Mouse (Mus musculus) lung, postnatal 0 days (tissue): ENCODE results near the gene Scamp1. TPM values are rescaled to one million over a fixed set of nuclear protein-coding genes. Genes with fewer than 3 reads are reported as not detected.
A peak's percentile ranks its signal among the peaks of the same experiment; 100 is the strongest.

Source experiments
- ATAC-seq: fragments of 200-750 bp; cut with Nextera tagmentation; 2 replicates; pipeline ENCODE4 v1.8.0; 2017; ENCODE audit warnings: moderate library complexity
- DNase-seq: peaks from one replicate; pipeline ENCODE4 v3.0.0-alpha.2; 2016; ENCODE audit warnings: low spot score
- H3K27ac ChIP-seq: fragments of 300-500 bp; sonication (generic); 2 replicates; pipeline ENCODE4 v1.5.1; 2014; ENCODE audit warnings: antibody characterized with exemption, mild to moderate bottlenecking, low read length, mixed read lengths
- H3K27me3 ChIP-seq: fragments of 300-500 bp; sonication (generic); replicated peaks from 2 replicates; pipeline ENCODE4 v1.6.1; 2014; ENCODE audit warnings: low read length, mixed read lengths; ENCODE audit not compliant: insufficient read depth
- H3K36me3 ChIP-seq: fragments of 300-500 bp; sonication (generic); 2 replicates; pipeline ENCODE4 v1.6.1; 2014; ENCODE audit warnings: low read length, mixed read lengths; ENCODE audit not compliant: insufficient read depth
- H3K4me1 ChIP-seq: fragments of 300-500 bp; sonication (generic); 2 replicates; pipeline ENCODE4 v1.6.1; 2014; ENCODE audit warnings: antibody characterized with exemption, low read depth, low read length, mixed read lengths; ENCODE audit not compliant: insufficient read depth
- H3K4me2 ChIP-seq: fragments of 300-500 bp; sonication (generic); replicated peaks from 2 replicates; pipeline ENCODE4 v1.6.1; 2014; ENCODE audit warnings: low read depth, mild to moderate bottlenecking, low read length, moderate library complexity, mixed read lengths
- H3K4me3 ChIP-seq: fragments of 300-500 bp; sonication (generic); 2 replicates; pipeline ENCODE4 v1.5.1; 2014; ENCODE audit warnings: low read depth, low read length
- H3K9ac ChIP-seq: fragments of 300-500 bp; sonication (generic); replicated peaks from 2 replicates; pipeline ENCODE4 v1.6.1; 2014; ENCODE audit warnings: low read depth, mild to moderate bottlenecking
- H3K9me3 ChIP-seq: fragments of 300-500 bp; sonication (generic); 2 replicates; pipeline ENCODE4 v1.6.1; 2016; ENCODE audit warnings: low read length, mixed read lengths
- CTCF ChIP-seq: IDR thresholded peaks from 2 replicates; pipeline ENCODE4 v1.5.1; 2016; ENCODE audit warnings: antibody characterized with exemption, mild to moderate bottlenecking
- EP300 ChIP-seq: IDR thresholded peaks from 2 replicates; pipeline ENCODE4 v1.6.1; 2016; ENCODE audit warnings: antibody characterized with exemption, mild to moderate bottlenecking, control low read depth
- WGBS: fragments of 180-500 bp; shearing (Covaris S2); extraction: QIAGEN DNeasy Blood & Tissue Kit; methylation state at CpG from one replicate; pipeline ENCODE4 v1.1.7; 2014; 5-methylcytosine and 5-hydroxymethylcytosine counted together
- polyA plus RNA-seq: library from polyadenylated mRNA; unstranded; fragments of >200 nt; fragmentation: Nextera tagmentation; extraction: Ambion mirVana; gene quantifications from 2 replicates; pipeline ENCODE4 v1.2.1, GENCODE M21; 2015

Scamp1 gene
- polyA plus RNA-seq, 1 experiment from 2014 or later: 26.9 TPM

- 46% methylated on average over 7 of the region's 7 CpGs for WGBS
- no peak overlapping the region for H3K27ac ChIP-seq
- H3K4me1 ChIP-seq: no peaks in the 10 kb centered on the region
- ATAC-seq (no peak), DNase-seq (no peak)
- H3K4me3 ChIP-seq: no peak overlapping the region
- H3K36me3 ChIP-seq: no peaks in the 10 kb centered on the region
- TF ChIP-seq CTCF (no peak), EP300 (no peak)
- no peak overlapping the region for H3K4me2 ChIP-seq
- H3K9ac ChIP-seq: no peak overlapping the region
- H3K27me3 ChIP-seq: no peaks in the 10 kb centered on the region
- no peaks in the 10 kb centered on the region for H3K9me3 ChIP-seq
Measured at GRCm38 (mm10) chr13:94300946-94301538, 15.4 kb upstream of the Scamp1 start.

GRCm38 (mm10) chr13:94300232-94300631 is 14.6 kb upstream of the Scamp1 start:
- WGBS: 82% methylated on average over 4 of the region's 4 CpGs
- H3K36me3 ChIP-seq: no peaks in the 10 kb centered on the region
- TF ChIP-seq CTCF: no peak

GRCm38 (mm10) chr13:94298401-94298800 is 12.7 kb upstream of the Scamp1 start:
- no peaks in the 10 kb centered on the region for H3K36me3 ChIP-seq
- no peaks in the 10 kb centered on the region for H3K4me1 ChIP-seq
- no peak overlapping the region for H3K9ac ChIP-seq
- 65% methylated on average over 4 of the region's 4 CpGs for WGBS
- ATAC-seq (peak; percentile 57), DNase-seq (peak; percentile 75)
- H3K27me3 ChIP-seq: no peaks in the 10 kb centered on the region
- H3K4me3 ChIP-seq: no peak overlapping the region
- H3K4me2 ChIP-seq: no peak overlapping the region
- no peaks in the 10 kb centered on the region for H3K9me3 ChIP-seq
- H3K27ac ChIP-seq: no peak overlapping the region
- TF ChIP-seq CTCF (no peak), EP300 (no peak)

More at GRCm38 (mm10) chr13:94300232-94300631, 14.6 kb upstream of the Scamp1 start:
- Histone ChIP-seq H3K4me3 (no peak overlapping the region), H3K4me1 (no peaks in the 10 kb centered on the region), H3K27me3 (no peaks in the 10 kb centered on the region), H3K9me3 (no peaks in the 10 kb centered on the region), H3K27ac (no peak overlapping the region), H3K4me2 (no peak overlapping the region), H3K9ac (no peak overlapping the region)
- no peak for ATAC-seq
- DNase-seq: no peak

- TF ChIP-seq CTCF (no peak), EP300 (no peak)
- no peak for ATAC-seq
- no peak for DNase-seq
Measured at GRCm38 (mm10) chr13:94296371-94296770, 10.7 kb upstream of the Scamp1 start.

GRCm38 (mm10) chr13:94295922-94296321 is 10.3 kb upstream of the Scamp1 start:
- 75% methylated on average over 8 of the region's 8 CpGs for WGBS
- no peak overlapping the region for H3K4me2 ChIP-seq
- ATAC-seq (no peak), DNase-seq (peak; percentile 28)
- no peak overlapping the region for H3K4me3 ChIP-seq
- TF ChIP-seq CTCF (no peak), EP300 (no peak)
- H3K9me3 ChIP-seq: no peaks in the 10 kb centered on the region
- no peaks in the 10 kb centered on the region for H3K4me1 ChIP-seq
- no peaks in the 10 kb centered on the region for H3K36me3 ChIP-seq
- no peaks in the 10 kb centered on the region for H3K27me3 ChIP-seq
- no peak overlapping the region for H3K27ac ChIP-seq
- H3K9ac ChIP-seq: no peak overlapping the region

More at GRCm38 (mm10) chr13:94296371-94296770, 10.7 kb upstream of the Scamp1 start:
- Histone ChIP-seq H3K4me3 (no peak overlapping the region), H3K9ac (no peak overlapping the region), H3K27ac (no peak overlapping the region), H3K27me3 (no peaks in the 10 kb centered on the region), H3K9me3 (no peaks in the 10 kb centered on the region), H3K4me2 (no peak overlapping the region), H3K4me1 (no peaks in the 10 kb centered on the region), H3K36me3 (no peaks in the 10 kb centered on the region)
- WGBS: 73% methylated on average over 11 of the region's 11 CpGs

- Histone ChIP-seq H3K4me3 (no peak overlapping the region), H3K4me2 (no peak overlapping the region), H3K9ac (no peak overlapping the region), H3K36me3 (no peaks in the 10 kb centered on the region), H3K27ac (no peak overlapping the region), H3K27me3 (no peaks in the 10 kb centered on the region), H3K9me3 (no peaks in the 10 kb centered on the region), H3K4me1 (no peaks in the 10 kb centered on the region)
- 36% methylated on average over 3 of the region's 3 CpGs for WGBS
- DNase-seq: peak; percentile 39
- no peak for ATAC-seq
- TF ChIP-seq CTCF: no peak
- TF ChIP-seq EP300: no peak
Measured at GRCm38 (mm10) chr13:94294886-94295285, 9.2 kb upstream of the Scamp1 start.

GRCm38 (mm10) chr13:94293911-94294310 is 8.3 kb upstream of the Scamp1 start:
- Histone ChIP-seq H3K36me3 (no peaks in the 10 kb centered on the region), H3K9me3 (no peaks in the 10 kb centered on the region), H3K9ac (no peak overlapping the region), H3K4me3 (no peak overlapping the region), H3K27ac (no peak overlapping the region), H3K27me3 (no peaks in the 10 kb centered on the region), H3K4me1 (no peaks in the 10 kb centered on the region), H3K4me2 (no peak overlapping the region)
- no peak for TF ChIP-seq EP300
- TF ChIP-seq CTCF: no peak
- WGBS: 69% methylated on average over 10 of the region's 10 CpGs
- DNase-seq (no peak), ATAC-seq (no peak)
